Mouse (Mus musculus): ENCODE data around the gene Mrpl48. TPM values are rescaled to one million over a fixed set of nuclear protein-coding genes. Genes with fewer than 3 reads are reported as not detected.

The Mrpl48 gene
- total RNA-seq, 1 experiment from 2014 or later, result 20.6 TPM

GRCm38 (mm10) chr7:100501844-100502373 is 106.2 kb downstream of the Mrpl48 start:
- ATAC-seq (replicated peaks; ENCODE audit: insufficient number of reproducible peaks, low FRiP score, low TSS enrichment, poor library complexity, severe bottlenecking), result no peak

GRCm38 (mm10) chr7:100501027-100501843 is 106.9 kb downstream of the Mrpl48 start:
- no peak for ATAC-seq (replicated peaks; ENCODE audit: insufficient number of reproducible peaks, low FRiP score, low TSS enrichment, poor library complexity, severe bottlenecking)

GRCm38 (mm10) chr7:100500276-100500977 is 107.7 kb downstream of the Mrpl48 start:
- ATAC-seq (replicated peaks; ENCODE audit: insufficient number of reproducible peaks, low FRiP score, low TSS enrichment, poor library complexity, severe bottlenecking), result no peak

- no peak for ATAC-seq (replicated peaks; ENCODE audit: insufficient number of reproducible peaks, low FRiP score, low TSS enrichment, poor library complexity, severe bottlenecking)
Measured at GRCm38 (mm10) chr7:100499465-100499864, 108.6 kb downstream of the Mrpl48 start.

GRCm38 (mm10) chr7:100497982-100498381 is 110.1 kb downstream of the Mrpl48 start:
- no peak for ATAC-seq (replicated peaks; ENCODE audit: insufficient number of reproducible peaks, low FRiP score, low TSS enrichment, poor library complexity, severe bottlenecking)

GRCm38 (mm10) chr7:100497402-100497801 is 110.7 kb downstream of the Mrpl48 start:
- ATAC-seq (replicated peaks; ENCODE audit: insufficient number of reproducible peaks, low FRiP score, low TSS enrichment, poor library complexity, severe bottlenecking), result no peak

- ATAC-seq (replicated peaks; ENCODE audit: insufficient number of reproducible peaks, low FRiP score, low TSS enrichment, poor library complexity, severe bottlenecking), result no peak
Measured at GRCm38 (mm10) chr7:100496791-100497190, 111.3 kb downstream of the Mrpl48 start.

- ATAC-seq (replicated peaks; ENCODE audit: insufficient number of reproducible peaks, low FRiP score, low TSS enrichment, poor library complexity, severe bottlenecking), result no peak
Measured at GRCm38 (mm10) chr7:100496371-100496770, 111.7 kb downstream of the Mrpl48 start.

Other genes with a start within 250 kb of the Mrpl48 start
- 14.5 to 39.8 TPM (median 23.7 TPM) in 3 replicates for gene C2cd3, start 236.1 kb downstream of the Mrpl48 start, total RNA-seq (2017)
- 44.9 to 68.1 TPM (median 64.4 TPM) in 3 replicates for gene Ppme1, start 236.0 kb downstream of the Mrpl48 start, total RNA-seq (2017)
- gene Ucp3, start 135.3 kb downstream of the Mrpl48 start, total RNA-seq (2017), result 0.29 TPM in 1 of 3 replicates, not detected in the others
- gene Ucp2, start 115.0 kb downstream of the Mrpl48 start, total RNA-seq (2017), result 334 to 441 TPM (median 351 TPM) in 3 replicates
- 1.7 to 3.6 TPM in 2 of 3 replicates, not detected in the other for gene Dnajb13, start 93.3 kb downstream of the Mrpl48 start, total RNA-seq (2017)
- gene Coa4, start 71.2 kb downstream of the Mrpl48 start, total RNA-seq (2017), result 6.1 to 12.5 TPM (median 7.5 TPM) in 3 replicates
- gene Rab6a, start 891 bp downstream of the Mrpl48 start, total RNA-seq (2017), result 94.9 to 99.8 TPM (median 95.1 TPM) in 3 replicates
- not detected in 3 replicates for gene Plekhb1, start 54.1 kb upstream of the Mrpl48 start, total RNA-seq (2017)
- 19.8 to 44.1 TPM (median 20.5 TPM) in 3 replicates for gene Fam168a, start 98.3 kb upstream of the Mrpl48 start, total RNA-seq (2017)

All from monocyte, adult 5-6 weeks (primary cell).